Mouse (Mus musculus) heart, adult 2 months (tissue): ENCODE results near the gene Rc3h1. TPM values are rescaled to one million over a fixed set of nuclear protein-coding genes. Genes with fewer than 3 reads are reported as not detected.

Experiments used
- DNase-seq, 2 experiments: peaks; one replicate each; pipeline ENCODE4 v3.0.0; 2021
- H3K27ac ChIP-seq: fragments of 200-600 bp; 2 replicates; pipeline ENCODE4 v1.8.1; 2022
- H3K27me3 ChIP-seq: fragments of 200-500 bp; 2 replicates; pipeline ENCODE4 v1.6.1; 2012; ENCODE audit warnings: mild to moderate bottlenecking, low read length, inconsistent platforms, mixed read lengths; ENCODE audit not compliant: control insufficient read depth, insufficient read depth
- H3K36me3 ChIP-seq: fragments of 200-500 bp; 2 replicates; pipeline ENCODE4 v1.6.1; 2012; ENCODE audit warnings: low read length, inconsistent platforms; ENCODE audit not compliant: control insufficient read depth, insufficient read depth
- H3K4me1 ChIP-seq: fragments of 200-500 bp; 2 replicates; pipeline ENCODE4 v1.6.1; 2011; ENCODE audit warnings: low read length; ENCODE audit not compliant: control insufficient read depth, insufficient read depth
- H3K4me3 ChIP-seq: fragments of 200-600 bp; 2 replicates; pipeline ENCODE4 v1.8.1; 2022
- H3K79me2 ChIP-seq: fragments of 200-500 bp; replicated peaks from 2 replicates; pipeline ENCODE4 v1.6.1; 2012; ENCODE audit warnings: mild to moderate bottlenecking, inconsistent platforms, low read length, moderate library complexity, mixed read lengths; ENCODE audit not compliant: control insufficient read depth, insufficient read depth
- H3K9ac ChIP-seq: fragments of 200-500 bp; 2 replicates; pipeline ENCODE4 v1.6.1; 2012; ENCODE audit warnings: low read depth, mild to moderate bottlenecking, control low read depth, inconsistent platforms, low read length, mixed read lengths
- CTCF ChIP-seq: fragments of 200-600 bp; IDR thresholded peaks from 2 replicates; pipeline ENCODE4 v1.8.1; 2022; ENCODE audit warnings: antibody characterized with exemption, mild to moderate bottlenecking, moderate library complexity
- EP300 ChIP-seq: fragments of 200-500 bp; IDR thresholded peaks from 2 replicates; pipeline ENCODE4 v1.6.1; 2011; ENCODE audit warnings: low read depth, low read length, control low read depth; ENCODE audit not compliant: insufficient read depth
- POLR2A ChIP-seq: fragments of 200-500 bp; IDR thresholded peaks from 2 replicates; pipeline ENCODE4 v1.6.1; 2011; ENCODE audit warnings: mild to moderate bottlenecking, low read depth, low read length, control low read depth; ENCODE audit not compliant: insufficient read depth
- whole genome bisulfite sequencing: fragments of 180-500 bp; shearing (Covaris S2); methylation state at CpG from one replicate; pipeline ENCODE4 v1.1.7; 2018; 5-methylcytosine and 5-hydroxymethylcytosine counted together
- intact Hi-C: fragments of 180-260 bp; cut with DNase I; formaldehyde crosslinking; loops from one replicate; pipeline ENCODE4 v1.15.1; 2025
- polyA plus RNA-seq: library from polyadenylated mRNA; depleted of rRNA; stranded (reverse); fragments of >200 nt; gene quantifications from 2 replicates; pipeline ENCODE4 v1.2.3, GENCODE M21; 2012
- total RNA-seq, 2 experiments: library from RNA; stranded (reverse); gene quantifications; 2 replicates each; pipeline ENCODE4 v1.2.3; 2021

Rc3h1 gene
- total and polyA plus RNA-seq, 3 experiments = 9.8 to 42.0 (median 39.0) TPM

DNA sequence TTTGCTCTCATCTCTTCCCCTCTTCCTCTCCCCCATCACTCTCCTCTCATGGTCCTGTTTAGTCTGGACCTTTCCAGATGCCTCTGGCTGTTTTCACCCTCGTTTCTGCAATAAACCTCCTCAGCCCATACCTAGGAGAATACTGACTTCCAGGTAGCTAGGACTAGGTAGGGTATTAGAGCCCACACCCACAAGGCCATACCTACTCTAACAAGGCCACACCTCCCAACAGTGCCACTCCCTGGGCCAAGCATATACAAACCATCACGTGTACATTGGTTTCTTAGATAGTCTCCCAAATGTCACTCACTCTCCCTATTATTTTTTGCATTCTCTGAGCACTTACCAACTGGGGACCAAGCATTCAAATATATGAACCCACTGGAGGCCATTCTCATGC, 21.2 kb upstream of the Rc3h1 start:
- H3K4me3 ChIP-seq = no peak overlapping the region
- no peak overlapping the region for H3K27ac ChIP-seq
- H3K36me3 ChIP-seq = no peaks in the 10 kb centered on the region
- no peaks in the 10 kb centered on the region for H3K27me3 ChIP-seq
- no peaks in the 10 kb centered on the region for H3K4me1 ChIP-seq
- WGBS = 55% methylated on average over 2 of the region's 2 CpGs
- TF ChIP-seq POLR2A = no peak
- TF ChIP-seq EP300 = no peak
- TF ChIP-seq CTCF = no peak
- H3K79me2 ChIP-seq = no peaks in the 10 kb centered on the region
- intact Hi-C loops = no loop called here
- no peak overlapping the region for H3K9ac ChIP-seq
- no peak for DNase-seq

GRCm38 (mm10) chr1:160899701-160900100, 6.5 kb upstream of the Rc3h1 start:
- Histone ChIP-seq H3K9ac (no peak overlapping the region), H3K27ac (no peak overlapping the region)
- WGBS = 47% methylated on average over 10 of the region's 10 CpGs

DNA sequence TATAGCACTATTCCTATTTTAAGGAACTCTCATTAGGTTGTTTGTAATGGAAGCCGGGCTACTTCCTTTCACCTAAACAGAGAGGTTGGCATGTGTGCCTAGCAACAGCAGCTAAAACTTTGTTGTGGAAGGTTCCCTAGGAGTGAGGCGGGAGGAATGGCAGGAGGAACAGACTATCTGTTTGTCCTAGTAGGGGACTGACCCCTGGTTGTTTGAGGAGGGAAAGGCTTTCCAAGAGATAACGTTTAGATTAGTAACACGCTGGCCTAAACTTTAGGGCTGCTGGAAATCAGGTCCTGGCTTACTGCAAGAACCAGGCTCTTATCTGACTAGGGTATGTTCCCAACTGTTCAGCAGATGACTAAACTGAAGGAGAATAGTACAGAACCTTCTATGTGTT, 2.2 kb upstream of the Rc3h1 start:
- intact Hi-C loops = no loop called here
- peak; percentile 76 for TF ChIP-seq EP300
- no peak for TF ChIP-seq POLR2A
- DNase-seq = peak in 1 of 2 experiments; percentile 54

More at GRCm38 (mm10) chr1:160899701-160900100, 6.5 kb upstream of the Rc3h1 start:
- Histone ChIP-seq H3K4me1 (no peaks in the 10 kb centered on the region; the same call in 1 of the 2 replicates), H3K4me3 (no peak overlapping the region), H3K27me3 (no peaks in the 10 kb centered on the region), H3K79me2 (no peaks in the 10 kb centered on the region), H3K36me3 (no peaks in the 10 kb centered on the region)
- TF ChIP-seq CTCF (no peak), POLR2A (no peak), EP300 (no peak)
- no peak for DNase-seq
- intact Hi-C loops = no loop called here

GRCm38 (mm10) chr1:160906558-160907481, 602 bp downstream of the Rc3h1 start:
- H3K36me3 ChIP-seq = peaks cover 15% of the 10 kb centered on the region
- DNase-seq = peak in 1 of 2 experiments; percentile 79
- peak overlapping the region; percentile 63 for H3K4me3 ChIP-seq
- under 1% methylated on average over 60 of the region's 67 CpGs for WGBS
- H3K27ac ChIP-seq = peak overlapping the region; percentile 96
- H3K27me3 ChIP-seq = no peaks in the 10 kb centered on the region
- H3K4me1 ChIP-seq = peaks cover 7% of the 10 kb centered on the region
- intact Hi-C loops = loop anchor here (2.0 to 5.0 kb wide), 3 partner anchors 114 to 345 kb away; partner anchors contain the start of genes Prdx6, Rabgap1l and Zbtb37
- no peak for TF ChIP-seq EP300
- no peak for TF ChIP-seq CTCF
- TF ChIP-seq POLR2A = no peak
- H3K9ac ChIP-seq = peak overlapping the region; percentile 96
- peaks cover 1% of the 10 kb centered on the region for H3K79me2 ChIP-seq

More for the DNA sequence above, 2.2 kb upstream of the Rc3h1 start:
- H3K27ac ChIP-seq = peak overlapping the region; percentile 64
- 26% methylated on average over 4 of the region's 4 CpGs for WGBS
- H3K4me3 ChIP-seq = no peak overlapping the region
- H3K4me1 ChIP-seq = peaks cover under 1% of the 10 kb centered on the region; the same call in 1 of the 2 replicates
- H3K36me3 ChIP-seq = peaks cover 6% of the 10 kb centered on the region
- peaks cover 1% of the 10 kb centered on the region; the same call in 1 of the 2 replicates for H3K79me2 ChIP-seq
- H3K9ac ChIP-seq = no peak overlapping the region
- H3K27me3 ChIP-seq = no peaks in the 10 kb centered on the region

- TF ChIP-seq EP300 (no peak), POLR2A (no peak), CTCF (no peak)
- peaks cover 20% of the 10 kb centered on the region for H3K36me3 ChIP-seq
- H3K79me2 ChIP-seq = peaks cover 1% of the 10 kb centered on the region
- DNase-seq = no peak
- H3K4me3 ChIP-seq = no peak overlapping the region
- 73% methylated on average over 1 of the region's 1 CpGs for WGBS
- H3K27me3 ChIP-seq = no peaks in the 10 kb centered on the region
- peaks cover 10% of the 10 kb centered on the region for H3K4me1 ChIP-seq
- intact Hi-C loops = no loop called here
- peak overlapping the region; percentile 24 for H3K27ac ChIP-seq
- no peak overlapping the region for H3K9ac ChIP-seq
Observed at GRCm38 (mm10) chr1:160910176-160910575, 4.0 kb downstream of the Rc3h1 start.

DNA sequence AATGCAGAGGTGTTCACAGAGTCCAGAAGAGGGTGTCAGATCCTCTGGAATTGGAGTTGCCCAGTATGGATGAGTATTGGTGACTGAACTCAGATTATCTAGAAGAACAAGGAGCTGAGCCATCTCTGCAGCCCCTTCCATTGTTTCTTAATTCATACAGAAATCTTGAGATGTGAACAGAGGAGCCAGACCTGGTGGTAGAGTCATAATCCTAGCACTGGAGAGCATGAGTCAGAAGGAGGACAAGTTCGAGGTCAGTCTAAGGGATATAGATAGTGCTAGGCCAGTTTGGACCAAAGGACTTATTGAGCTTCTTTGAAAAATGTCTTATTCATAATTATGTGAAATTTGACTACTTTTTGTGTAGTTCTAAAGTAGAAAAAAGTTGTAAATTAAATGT, 4.6 kb downstream of the Rc3h1 start:
- no peak overlapping the region for H3K27ac ChIP-seq

More for the DNA sequence above, 4.6 kb downstream of the Rc3h1 start:
- Histone ChIP-seq H3K9ac (no peak overlapping the region), H3K36me3 (peaks cover 23% of the 10 kb centered on the region), H3K4me1 (peaks cover 13% of the 10 kb centered on the region), H3K79me2 (peaks cover 2% of the 10 kb centered on the region), H3K4me3 (no peak overlapping the region), H3K27me3 (no peaks in the 10 kb centered on the region)
- 35% methylated on average over 1 of the region's 1 CpGs for WGBS
- TF ChIP-seq POLR2A (no peak), CTCF (no peak), EP300 (no peak)
- intact Hi-C loops = no loop called here
- DNase-seq = no peak
